Mouse (Mus musculus) lung, postnatal 4 days (tissue): Measurements from ENCODE around the gene Bcl11b.

ENCODE experiments used
- DNase-seq, 2 experiments: peaks; one replicate each; pipeline ENCODE4 v3.0.0; 2021

The Bcl11b gene

GRCm38 (mm10) chr12:107997901-107998300 is 5.5 kb downstream of the Bcl11b start:
- no peak for DNase-seq

GRCm38 (mm10) chr12:107997241-107997640 is 6.2 kb downstream of the Bcl11b start:
- no peak for DNase-seq

GRCm38 (mm10) chr12:107996773-107997172 is 6.6 kb downstream of the Bcl11b start:
- DNase-seq, result no peak

GRCm38 (mm10) chr12:107996216-107996615 is 7.2 kb downstream of the Bcl11b start:
- DNase-seq, result no peak

- no peak for DNase-seq
These were observed 9.0 kb downstream of the Bcl11b start for GRCm38 (mm10) chr12:107994421-107994820.

- DNase-seq, result peak in 1 of 2 experiments; percentile 30
These were observed 10.4 kb downstream of the Bcl11b start for GRCm38 (mm10) chr12:107993029-107993428.

GRCm38 (mm10) chr12:107991191-107991590 is 12.2 kb downstream of the Bcl11b start:
- no peak for DNase-seq

GRCm38 (mm10) chr12:107983211-107983610 is 20.2 kb downstream of the Bcl11b start:
- DNase-seq, result no peak

- DNase-seq, result no peak
These were observed 21.1 kb downstream of the Bcl11b start for GRCm38 (mm10) chr12:107982306-107982705.

- no peak for DNase-seq
These were observed 22.2 kb downstream of the Bcl11b start for GRCm38 (mm10) chr12:107981231-107981630.

GRCm38 (mm10) chr12:107980261-107980961 is 23.0 kb downstream of the Bcl11b start:
- DNase-seq, result peak; percentile 16 to 43

GRCm38 (mm10) chr12:107979710-107980260 is 23.6 kb downstream of the Bcl11b start:
- peak; percentile 58 to 72 for DNase-seq

- DNase-seq, result no peak
These were observed 24.6 kb downstream of the Bcl11b start for GRCm38 (mm10) chr12:107978736-107979255.

GRCm38 (mm10) chr12:107978063-107978462 is 25.3 kb downstream of the Bcl11b start:
- DNase-seq, result no peak

GRCm38 (mm10) chr12:107977534-107977933 is 25.9 kb downstream of the Bcl11b start:
- DNase-seq, result no peak

- DNase-seq, result no peak
These were observed 26.3 kb downstream of the Bcl11b start for GRCm38 (mm10) chr12:107977086-107977485.

GRCm38 (mm10) chr12:107976571-107977001 is 26.8 kb downstream of the Bcl11b start:
- DNase-seq, result no peak

GRCm38 (mm10) chr12:107975897-107976570 is 27.4 kb downstream of the Bcl11b start:
- DNase-seq, result no peak

- no peak for DNase-seq
These were observed 27.9 kb downstream of the Bcl11b start for GRCm38 (mm10) chr12:107975479-107975896.

GRCm38 (mm10) chr12:107974504-107974903 is 28.9 kb downstream of the Bcl11b start:
- no peak for DNase-seq

- peak in 1 of 2 experiments; percentile 51 for DNase-seq
These were observed 29.8 kb downstream of the Bcl11b start for GRCm38 (mm10) chr12:107973556-107974140.

- no peak for DNase-seq
These were observed 32.2 kb downstream of the Bcl11b start for GRCm38 (mm10) chr12:107971081-107971780.

- no peak for DNase-seq
These were observed 32.8 kb downstream of the Bcl11b start for GRCm38 (mm10) chr12:107970637-107971036.
